Comparison of ENCODE assay signal across 8 mouse cellular contexts in genomic region chr1:152130029-152130727, GRCm38 (mm10). TPM values are rescaled to one million over a fixed set of nuclear protein-coding genes. Genes with fewer than 3 reads are reported as not detected.
DNase-seq lines count a peak whose midpoint lies in the region; ATAC-seq and TF ChIP-seq lines count a peak whose summit lies in the region.

No protein-coding gene starts in this region.

- 0 out of 2 replicates have a peak, but pooled peaks have one; percentile 23 for ATAC-seq in liver, postnatal 0 days
- ATAC-seq in neural tube, embryonic 15.5 days (ENCODE audit: low FRiP score), result no peak
- ATAC-seq in erythroid progenitor cell, adult 5-6 weeks (replicated peaks; ENCODE audit: low FRiP score, poor library complexity, severe bottlenecking), result no peak

- H3K9ac ChIP-seq in liver, postnatal 0 days (replicated peaks), result no peak overlapping the region
- H3K9ac ChIP-seq in neural tube, embryonic 15.5 days (replicated peaks), result no peak overlapping the region

- TF ChIP-seq EP300 in liver, postnatal 0 days (IDR thresholded peaks at IDR 0.05; ENCODE audit: low read depth), result no peak

- no peak for TF ChIP-seq CTCF in liver, postnatal 0 days (IDR thresholded peaks at IDR 0.05; ENCODE audit: low read depth)

- no peak overlapping the region for H3K27ac ChIP-seq in liver, postnatal 0 days (ENCODE audit: low read depth)
- 0 out of 2 replicates have a peak overlapping the region, but pooled peaks have one; percentile 23 for H3K27ac ChIP-seq in brown adipose tissue, adult 24 weeks (replicated peaks; ENCODE audit: low read depth, low read length)
- no peak overlapping the region for H3K27ac ChIP-seq in neural tube, embryonic 15.5 days (replicated peaks)

- no peak overlapping the region for H3K4me2 ChIP-seq in liver, postnatal 0 days (ENCODE audit: low read depth, low read length)
- H3K4me2 ChIP-seq in neural tube, embryonic 15.5 days, result peak overlapping the region; percentile 11; the same call in 1 of the 2 replicates

- no peaks in the 10 kb centered on the region for H3K9me3 ChIP-seq in liver, postnatal 0 days (ENCODE audit: low read length)
- H3K9me3 ChIP-seq in neural tube, embryonic 15.5 days (replicated peaks), result no peaks in the 10 kb centered on the region

- no peaks in the 10 kb centered on the region for H3K27me3 ChIP-seq in liver, postnatal 0 days (ENCODE audit: insufficient read depth, low read length)
- no peaks in the 10 kb centered on the region for H3K27me3 ChIP-seq in neural tube, embryonic 15.5 days (replicated peaks)

- H3K36me3 ChIP-seq in liver, postnatal 0 days (replicated peaks; ENCODE audit: insufficient read depth, low read length), result no peaks in the 10 kb centered on the region
- H3K36me3 ChIP-seq in neural tube, embryonic 15.5 days, result no peaks in the 10 kb centered on the region

- peak; percentile 35 for DNase-seq in liver, postnatal 0 days
- no peak for DNase-seq in liver
- peak; percentile 69 for DNase-seq in gastrocnemius, postnatal 10 days
- DNase-seq in kidney, postnatal 14 days, result peak; percentile 40
- no peak for DNase-seq in T-cell, adult 2 months (ENCODE audit: low spot score)

- H3K4me3 ChIP-seq in liver, postnatal 0 days (ENCODE audit: low read depth, low read length), result no peak overlapping the region
- peak overlapping the region; percentile 37 for H3K4me3 ChIP-seq in brown adipose tissue, adult 24 weeks (ENCODE audit: insufficient read depth, low read depth, low read length)
- H3K4me3 ChIP-seq in neural tube, embryonic 15.5 days (replicated peaks), result no peak overlapping the region

- WGBS in liver, postnatal 0 days (ENCODE audit: insufficient replicate concordance), result 85% methylated on average over 14 of the region's 15 CpGs
- 65% methylated on average over 15 of the region's 15 CpGs for whole genome bisulfite sequencing in neural tube, embryonic 15.5 days

- H3K4me1 ChIP-seq in liver, postnatal 0 days (ENCODE audit: insufficient read depth), result no peaks in the 10 kb centered on the region
- peaks cover 3% of the 10 kb centered on the region; the same call in 1 of the 2 replicates for H3K4me1 ChIP-seq in brown adipose tissue, adult 24 weeks (ENCODE audit: control insufficient read depth, insufficient read depth, insufficient read length, low read length)
- peaks cover 2% of the 10 kb centered on the region; the same call in 1 of the 2 replicates for H3K4me1 ChIP-seq in neural tube, embryonic 15.5 days

RNA-seq across cellular contexts. Expression of gene 1700025G04Rik, which starts 40.3 kb away (rescaled TPM):
- 3.0 and 4.0 TPM in 2 replicates for polyA plus RNA-seq in liver, postnatal 0 days (2015; fragmentation: Nextera tagmentation; extraction: Ambion mirVana)
- 4.4 and 6.1 TPM in 2 replicates for polyA plus RNA-seq in brown adipose tissue, adult 24 weeks (2012; ENCODE audit: insufficient read depth, insufficient read length, missing spikeins)
- total RNA-seq in gastrocnemius, postnatal 10 days (2021), result 10 to 100 TPM; 80.5 to 80.9 TPM
- polyA plus RNA-seq in neural tube, embryonic 15.5 days (2015; fragmentation: Nextera tagmentation; extraction: Ambion mirVana), result 35.7 and 37.1 TPM in 2 replicates
- 0.72 and 28.5 TPM in 2 replicates for total RNA-seq in erythroid progenitor cell, adult 5-6 weeks (2015; ENCODE audit: low replicate concordance)
- 0.13 TPM in 1 of 2 replicates, not detected in the other for total RNA-seq in erythroid progenitor cell, adult 5-6 weeks (2017; ENCODE audit: low replicate concordance)

Comparison
In these comparisons a context has a peak if more than half of its experiments do, and no peak if none do; other contexts are left out.
1. DNase-seq: peak in liver, postnatal 0 days (single experiment), gastrocnemius, postnatal 10 days (single experiment) and kidney, postnatal 14 days (single experiment); none in liver (single experiment) and T-cell, adult 2 months (single experiment).